In genomic region chr8:64377830-64378229, GRCm38 (mm10) we compare ENCODE assay signal across 16 mouse cellular contexts.
"Had no signal": no experiment of that assay in that cellular context is flagged by ENCODE, and none has a peak within 500 bp of the region (broad histone marks: within the 10 kb centered on the region; RNA-seq: fewer than 3 reads in every experiment).

No protein-coding gene starts in this region.

- H3K4me2 ChIP-seq: neural tube, embryonic 13.5 days; neural tube, embryonic 15.5 days; stomach, embryonic 15.5 days had no signal

- H3K36me3 ChIP-seq: neural tube, embryonic 13.5 days; neural tube, embryonic 15.5 days; stomach, embryonic 15.5 days had no signal

- H3K9me3 ChIP-seq: neural tube, embryonic 13.5 days; neural tube, embryonic 15.5 days; stomach, embryonic 15.5 days had no signal

- H3K27ac ChIP-seq: neural tube, embryonic 13.5 days; neural tube, embryonic 15.5 days; stomach, embryonic 15.5 days; stomach, postnatal 0 days had no signal

- H3K27me3 ChIP-seq: neural tube, embryonic 13.5 days; neural tube, embryonic 15.5 days; stomach, embryonic 15.5 days had no signal

- DNase-seq: retina, postnatal 1 day; right cerebral cortex, adult 18-20 months; right cerebral cortex, postnatal 14 days; right cerebral cortex, postnatal 25 days; right cerebral cortex, postnatal 4 days; spleen, adult 18-20 months; thymus, adult 18-20 months; thymus, adult 2 months; thymus, postnatal 14 days; thymus, postnatal 25 days; thymus, postnatal 36 days; thymus, postnatal 4 days had no signal

- H3K4me1 ChIP-seq: neural tube, embryonic 13.5 days; neural tube, embryonic 15.5 days; stomach, embryonic 15.5 days had no signal

- H3K9ac ChIP-seq: neural tube, embryonic 13.5 days; neural tube, embryonic 15.5 days; stomach, embryonic 15.5 days had no signal

- H3K4me3 ChIP-seq: neural tube, embryonic 13.5 days; neural tube, embryonic 15.5 days; stomach, embryonic 15.5 days had no signal
